Mouse (Mus musculus): ENCODE data around the gene Dnaja2. TPM values are rescaled to one million over a fixed set of nuclear protein-coding genes. Genes with fewer than 3 reads are reported as not detected.

The Dnaja2 gene
- total RNA-seq, 2 experiments from 2014 or later: 229 to 234 TPM

GRCm38 (mm10) chr8:85506620-85507019 is 48.5 kb downstream of the Dnaja2 start:
- intact Hi-C loops (cut with DNase I): no loop called here
- no peak for DNase-seq

DNA sequence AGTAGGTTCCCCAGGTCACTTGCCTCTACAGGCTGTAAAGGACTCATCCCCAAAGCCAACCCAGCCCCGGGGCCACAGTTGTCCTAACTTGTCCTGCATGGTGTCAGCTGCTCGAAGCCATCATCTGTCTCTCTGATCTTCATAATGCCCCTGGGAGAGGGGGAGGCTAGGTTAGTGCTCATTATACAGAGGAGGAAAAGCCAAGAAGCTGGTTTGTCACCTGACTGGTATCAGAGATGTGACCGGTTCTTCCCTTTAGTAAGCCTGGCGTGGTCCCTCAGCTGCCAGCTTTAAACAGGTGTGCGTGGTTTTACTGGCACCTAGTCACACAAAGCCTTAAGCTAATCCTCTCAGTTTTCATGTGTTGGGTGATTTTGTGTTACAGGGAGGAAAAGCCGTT is 50.4 kb downstream of the Dnaja2 start:
- intact Hi-C loops (cut with DNase I): no loop called here
- no peak for DNase-seq

- no peak for DNase-seq
- intact Hi-C loops (cut with DNase I): no loop called here
These were observed 52.1 kb downstream of the Dnaja2 start for GRCm38 (mm10) chr8:85503065-85503464.

GRCm38 (mm10) chr8:85502381-85502780 is 52.8 kb downstream of the Dnaja2 start:
- no peak for DNase-seq
- intact Hi-C loops (cut with DNase I): no loop called here

DNA sequence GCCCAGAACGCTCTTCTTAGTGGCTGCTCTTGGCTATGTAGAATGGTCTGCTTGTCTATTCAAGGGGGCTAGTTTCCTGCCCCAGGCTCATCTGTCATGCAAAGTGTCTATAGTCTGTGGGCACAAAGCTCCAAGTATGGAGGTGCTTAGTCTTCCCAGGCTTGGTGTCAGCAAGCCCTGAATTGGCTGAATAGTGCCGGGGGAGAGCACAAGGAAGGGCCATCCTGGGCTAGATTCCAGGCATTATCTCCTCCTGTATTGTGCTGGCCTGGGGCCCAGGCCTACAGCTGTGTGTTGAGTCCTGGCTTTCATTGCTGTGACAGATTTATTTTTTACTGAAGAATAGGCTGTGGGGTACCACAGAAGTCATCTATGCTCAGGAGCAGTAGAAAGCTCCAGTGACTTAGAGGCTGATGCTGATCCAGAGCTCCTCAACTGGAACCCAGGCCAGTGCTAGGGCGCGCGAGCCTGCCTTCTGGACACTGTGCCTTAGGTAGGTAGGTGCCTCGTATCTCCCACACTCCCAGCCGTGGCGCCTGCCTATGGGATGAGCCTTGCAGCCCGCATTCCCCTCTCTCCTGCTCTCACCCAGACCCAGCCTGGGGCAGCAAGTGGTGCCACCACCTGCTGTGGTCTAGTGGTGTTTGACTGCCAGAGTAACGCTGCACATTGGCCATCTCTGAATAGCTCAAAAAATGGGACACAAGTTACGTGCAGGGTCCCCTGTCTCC is 54.0 kb downstream of the Dnaja2 start:
- DNase-seq: peak; percentile 68 to 75
- intact Hi-C loops (cut with DNase I): no loop called here

DNA sequence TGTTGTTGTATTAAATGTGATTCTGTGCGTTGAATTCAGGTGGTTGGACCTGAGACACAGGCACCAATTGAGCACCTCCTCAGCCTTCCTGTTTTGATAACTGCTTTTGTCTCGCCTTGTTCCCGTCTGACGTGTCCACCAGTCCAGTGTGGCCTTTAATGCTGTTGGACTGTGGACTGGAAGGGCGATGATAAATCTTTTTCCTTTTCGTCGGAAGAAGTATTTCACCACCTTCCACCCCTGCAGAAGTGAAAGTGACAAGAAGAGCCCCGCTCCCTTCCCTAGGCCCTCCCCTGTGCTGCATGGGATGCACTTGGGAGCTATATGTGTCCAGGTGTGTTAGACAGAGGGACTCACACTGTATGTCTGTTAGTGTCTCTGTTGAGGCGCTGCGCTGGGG is 54.7 kb downstream of the Dnaja2 start:
- DNase-seq: no peak
- intact Hi-C loops (cut with DNase I): no loop called here

DNA sequence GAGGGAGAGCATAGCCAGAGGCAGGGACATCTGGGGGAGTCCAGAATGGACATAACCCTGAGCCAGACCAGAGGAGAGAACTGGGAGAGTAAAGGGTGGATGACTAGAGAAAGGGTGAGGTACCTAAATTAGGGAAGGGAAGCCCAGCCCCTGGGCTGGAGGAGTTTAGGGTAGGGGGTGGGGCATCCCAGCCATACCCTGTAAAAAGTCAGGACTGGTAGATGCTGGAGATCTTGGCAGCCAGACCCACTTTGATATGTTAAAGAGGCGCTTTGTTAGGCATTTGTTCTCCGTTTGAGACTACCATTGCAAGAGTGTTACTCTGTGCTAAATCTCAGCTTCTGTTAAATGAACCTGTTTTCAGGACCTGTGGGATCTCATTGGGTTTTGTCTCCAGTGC is 56.6 kb downstream of the Dnaja2 start:
- no peak for DNase-seq
- intact Hi-C loops (cut with DNase I): no loop called here

- intact Hi-C loops (cut with DNase I): no loop called here
These were observed 58.4 kb downstream of the Dnaja2 start for GRCm38 (mm10) chr8:85496778-85497177.

GRCm38 (mm10) chr8:85496125-85496524 is 59.0 kb downstream of the Dnaja2 start:
- intact Hi-C loops (cut with DNase I): no loop called here

More at GRCm38 (mm10) chr8:85496778-85497177, 58.4 kb downstream of the Dnaja2 start:
- DNase-seq: no peak

DNA sequence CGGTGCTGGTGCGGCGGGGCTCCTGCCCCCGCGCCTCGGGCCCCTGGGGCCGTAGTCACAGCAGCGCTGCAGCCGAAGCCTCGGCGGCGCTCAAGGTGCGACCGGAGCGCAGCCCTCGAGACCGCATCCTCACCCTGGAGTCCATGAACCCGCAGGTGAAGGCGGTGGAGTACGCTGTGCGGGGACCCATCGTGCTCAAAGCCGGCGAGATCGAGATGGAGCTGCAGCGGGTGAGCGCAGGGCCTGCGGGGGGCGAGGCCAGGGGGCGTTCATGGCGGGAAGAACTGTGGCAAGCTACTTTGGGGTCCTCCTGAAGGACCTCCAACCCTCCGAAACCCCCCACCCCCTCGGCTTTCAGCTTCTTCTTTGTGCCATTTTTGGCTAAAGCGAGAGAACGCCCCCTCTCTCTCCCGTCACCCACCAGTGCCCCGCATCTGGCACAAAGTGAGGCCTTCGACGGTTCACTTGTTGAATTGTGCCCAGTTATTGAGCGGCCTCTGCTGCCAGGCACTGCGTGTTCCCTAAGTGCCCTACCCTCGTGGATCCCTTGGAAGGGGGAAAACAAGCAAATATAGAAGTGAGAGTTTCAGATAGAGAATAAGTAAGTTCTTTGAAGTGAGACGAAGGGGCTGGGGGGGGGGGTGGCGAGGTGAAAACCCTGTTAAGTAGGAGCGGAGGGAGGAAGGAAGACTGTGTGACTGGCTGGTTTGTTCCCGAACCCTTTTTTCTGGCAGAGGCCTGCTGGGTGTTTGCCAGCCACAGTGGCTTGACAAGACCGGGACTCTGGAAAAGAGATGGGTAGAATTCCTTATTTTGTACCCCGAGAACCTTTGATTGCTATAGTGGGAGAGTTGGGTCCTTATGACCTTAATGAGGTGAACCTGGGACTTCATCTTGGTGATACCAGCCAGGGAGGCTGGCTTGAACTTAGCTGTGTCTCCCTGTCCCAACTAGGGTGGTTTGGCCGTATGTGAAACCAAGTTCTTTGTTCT is 61.9 kb downstream of the Dnaja2 start:
- intact Hi-C loops (cut with DNase I): loop anchor here (5.0 kb wide), 1 partner anchor 34 kb away; no protein-coding TSS in a partner anchor
- peak; percentile 19 to 41 for DNase-seq

More at GRCm38 (mm10) chr8:85496125-85496524, 59.0 kb downstream of the Dnaja2 start:
- DNase-seq: no peak

- intact Hi-C loops (cut with DNase I): loop anchor here (5.0 kb wide), 1 partner anchor 35 kb away; no protein-coding TSS in a partner anchor
These were observed 62.8 kb downstream of the Dnaja2 start, which contains the start of gene Gpt2 for GRCm38 (mm10) chr8:85492125-85492875. TSS of gene Gpt2 (plus strand) at chr8:85492576.

GRCm38 (mm10) chr8:85489546-85489945 is 65.6 kb downstream of the Dnaja2 start:
- intact Hi-C loops (cut with DNase I): no loop called here
- DNase-seq: no peak

More at GRCm38 (mm10) chr8:85492125-85492875, 62.8 kb downstream of the Dnaja2 start, which contains the start of gene Gpt2:
- peak; percentile 90 to 92 for DNase-seq

GRCm38 (mm10) chr8:85488631-85489030 is 66.5 kb downstream of the Dnaja2 start:
- intact Hi-C loops (cut with DNase I): no loop called here
- no peak for DNase-seq

DNA sequence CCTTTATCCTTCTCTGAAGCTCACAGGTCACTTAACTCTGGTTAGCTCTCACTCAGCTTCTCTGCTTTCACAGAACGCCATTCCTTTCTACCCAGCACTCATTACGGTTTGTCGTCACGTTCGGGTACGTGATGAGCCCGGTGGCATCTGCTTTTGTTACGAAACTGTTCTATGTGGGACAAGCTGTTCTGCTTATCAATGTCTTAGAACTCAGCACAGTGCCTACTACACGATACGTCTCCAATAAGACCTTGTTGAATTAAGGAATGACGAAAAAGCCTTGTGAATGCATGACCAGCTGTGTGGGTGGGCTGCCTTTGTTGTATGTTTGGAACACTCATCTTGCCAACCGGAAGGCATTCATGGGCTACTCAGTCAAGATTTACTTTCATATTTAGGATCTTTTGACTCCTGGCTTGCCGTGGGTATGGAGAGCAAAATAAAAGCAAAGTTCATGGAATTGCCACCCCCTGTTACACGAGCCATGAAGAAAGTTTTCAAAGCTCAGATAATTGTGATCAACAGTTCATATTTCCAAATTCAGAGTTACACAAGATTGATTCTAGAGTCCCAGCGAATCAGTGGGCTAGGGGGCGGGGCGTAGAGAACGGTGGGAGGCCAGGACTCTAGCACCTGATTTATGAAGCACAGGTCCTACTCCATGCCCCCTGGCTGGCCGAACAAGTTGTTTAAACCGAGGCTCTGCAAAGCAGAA is 67.1 kb downstream of the Dnaja2 start:
- DNase-seq: no peak
- intact Hi-C loops (cut with DNase I): no loop called here

Other genes starting within 250 kb of the Dnaja2 start
- 100 to 1,000 TPM; 332 to 359 TPM for gene Mylk3, start 169.0 kb downstream of the Dnaja2 start, total RNA-seq (2021)
- gene 4921524J17Rik, start 122.5 kb downstream of the Dnaja2 start, total RNA-seq (2021): 10 to 100 TPM; 20.7 to 23.2 TPM
- gene Gpt2, start 62.8 kb downstream of the Dnaja2 start, total RNA-seq (2021): 10 to 100 TPM; 37.6 to 45.2 TPM
- 1 to 10 TPM; 2.4 to 3.0 TPM for gene Neto2, start 145.6 kb upstream of the Dnaja2 start, total RNA-seq (2021)

All from heart, postnatal 14 days (tissue).